Mouse (Mus musculus): ENCODE data around the gene Pabpn1l. TPM values are rescaled to one million over a fixed set of nuclear protein-coding genes. Genes with fewer than 3 reads are reported as not detected.

Gene Pabpn1l
- polyA plus RNA-seq (2015; fragmentation: Nextera tagmentation; extraction: Ambion mirVana), result not detected in 2 replicates

- ATAC-seq, result no peak
Observed at GRCm38 (mm10) chr8:122622727-122623126, at the start of gene Pabpn1l. Gene Pabpn1l, minus strand, starts transcription at chr8:122622739.

GRCm38 (mm10) chr8:122671894-122672293 is 49.4 kb upstream of the Pabpn1l start:
- Histone ChIP-seq H3K27me3 (replicated peaks; ENCODE audit: control insufficient read depth, insufficient read depth, low read length) (no peaks in the 10 kb centered on the region), H3K36me3 (ENCODE audit: control insufficient read depth, insufficient read depth, low read length) (no peaks in the 10 kb centered on the region), H3K9ac (ENCODE audit: low read depth, low read length) (no peak overlapping the region), H3K27ac (ENCODE audit: low read depth, low read length) (no peak overlapping the region), H3K4me1 (ENCODE audit: control insufficient read depth, insufficient read depth, low read depth, low read length) (peaks cover 62% of the 10 kb centered on the region), H3K9me3 (ENCODE audit: control insufficient read depth, low read length) (no peaks in the 10 kb centered on the region), H3K4me3 (ENCODE audit: low read length) (no peak overlapping the region), H3K4me2 (ENCODE audit: low read length) (no peak overlapping the region)
- ATAC-seq, result no peak
- WGBS, result 58% methylated on average over 6 of the region's 6 CpGs

More at GRCm38 (mm10) chr8:122622727-122623126, at the start of gene Pabpn1l:
- peaks cover 4% of the 10 kb centered on the region for H3K4me1 ChIP-seq (ENCODE audit: control insufficient read depth, insufficient read depth, low read depth, low read length)
- H3K27ac ChIP-seq (ENCODE audit: low read depth, low read length), result no peak within 1 kb of the TSS
- H3K4me2 ChIP-seq (ENCODE audit: low read length), result no peak within 1 kb of the TSS
- WGBS, result 74% methylated on average over 6 of the region's 6 CpGs
- H3K9ac ChIP-seq (ENCODE audit: low read depth, low read length), result no peak within 1 kb of the TSS
- H3K4me3 ChIP-seq (ENCODE audit: low read length), result no peak within 1 kb of the TSS
- H3K9me3 ChIP-seq (ENCODE audit: control insufficient read depth, low read length), result no peaks in the 10 kb centered on the region
- H3K27me3 ChIP-seq (replicated peaks; ENCODE audit: control insufficient read depth, insufficient read depth, low read length), result no peaks in the 10 kb centered on the region
- H3K36me3 ChIP-seq (ENCODE audit: control insufficient read depth, insufficient read depth, low read length), result no peaks in the 10 kb centered on the region

- no peak for ATAC-seq
- no peaks in the 10 kb centered on the region for H3K9me3 ChIP-seq (ENCODE audit: control insufficient read depth, low read length)
- H3K4me1 ChIP-seq (ENCODE audit: control insufficient read depth, insufficient read depth, low read depth, low read length), result peaks cover 65% of the 10 kb centered on the region
- peak overlapping the region; percentile 21; the same call in 1 of the 2 replicates for H3K9ac ChIP-seq (ENCODE audit: low read depth, low read length)
- H3K27me3 ChIP-seq (replicated peaks; ENCODE audit: control insufficient read depth, insufficient read depth, low read length), result no peaks in the 10 kb centered on the region
- WGBS, result 72% methylated on average over 3 of the region's 3 CpGs
- no peaks in the 10 kb centered on the region for H3K36me3 ChIP-seq (ENCODE audit: control insufficient read depth, insufficient read depth, low read length)
- no peak overlapping the region for H3K27ac ChIP-seq (ENCODE audit: low read depth, low read length)
- H3K4me3 ChIP-seq (ENCODE audit: low read length), result no peak overlapping the region
- no peak overlapping the region for H3K4me2 ChIP-seq (ENCODE audit: low read length)
Observed at GRCm38 (mm10) chr8:122670718-122671117, 48.2 kb upstream of the Pabpn1l start.

- Histone ChIP-seq H3K4me1 (ENCODE audit: control insufficient read depth, insufficient read depth, low read depth, low read length) (peaks cover 65% of the 10 kb centered on the region), H3K27me3 (replicated peaks; ENCODE audit: control insufficient read depth, insufficient read depth, low read length) (no peaks in the 10 kb centered on the region), H3K36me3 (ENCODE audit: control insufficient read depth, insufficient read depth, low read length) (no peaks in the 10 kb centered on the region), H3K9me3 (ENCODE audit: control insufficient read depth, low read length) (no peaks in the 10 kb centered on the region), H3K4me3 (ENCODE audit: low read length) (no peak overlapping the region), H3K27ac (ENCODE audit: low read depth, low read length) (no peak overlapping the region), H3K4me2 (ENCODE audit: low read length) (no peak overlapping the region; the same call in 1 of the 2 replicates), H3K9ac (ENCODE audit: low read depth, low read length) (no peak overlapping the region)
- no peak for ATAC-seq
- WGBS, result 20% methylated on average over 11 of the region's 11 CpGs
Observed at GRCm38 (mm10) chr8:122670001-122670400, 47.5 kb upstream of the Pabpn1l start.

- no peak overlapping the region for H3K9ac ChIP-seq (ENCODE audit: low read depth, low read length)
- H3K4me2 ChIP-seq (ENCODE audit: low read length), result no peak overlapping the region
- no peak overlapping the region for H3K4me3 ChIP-seq (ENCODE audit: low read length)
- no peak for ATAC-seq
- WGBS, result 23% methylated on average over 5 of the region's 5 CpGs
- H3K27me3 ChIP-seq (replicated peaks; ENCODE audit: control insufficient read depth, insufficient read depth, low read length), result no peaks in the 10 kb centered on the region
- H3K9me3 ChIP-seq (ENCODE audit: control insufficient read depth, low read length), result no peaks in the 10 kb centered on the region
- no peak overlapping the region for H3K27ac ChIP-seq (ENCODE audit: low read depth, low read length)
- no peaks in the 10 kb centered on the region for H3K36me3 ChIP-seq (ENCODE audit: control insufficient read depth, insufficient read depth, low read length)
- peaks cover 60% of the 10 kb centered on the region for H3K4me1 ChIP-seq (ENCODE audit: control insufficient read depth, insufficient read depth, low read depth, low read length)
Observed at GRCm38 (mm10) chr8:122669370-122669769, 46.8 kb upstream of the Pabpn1l start.

- peaks cover 55% of the 10 kb centered on the region for H3K4me1 ChIP-seq (ENCODE audit: control insufficient read depth, insufficient read depth, low read depth, low read length)
Observed at GRCm38 (mm10) chr8:122667854-122668253, 45.3 kb upstream of the Pabpn1l start.

GRCm38 (mm10) chr8:122666827-122667226 is 44.3 kb upstream of the Pabpn1l start:
- no peaks in the 10 kb centered on the region for H3K27me3 ChIP-seq (replicated peaks; ENCODE audit: control insufficient read depth, insufficient read depth, low read length)
- 0 out of 2 replicates have a peak overlapping the region, but pooled peaks have one; percentile 17 for H3K4me2 ChIP-seq (ENCODE audit: low read length)
- peaks cover 52% of the 10 kb centered on the region for H3K4me1 ChIP-seq (ENCODE audit: control insufficient read depth, insufficient read depth, low read depth, low read length)
- H3K4me3 ChIP-seq (ENCODE audit: low read length), result no peak overlapping the region
- no peak for ATAC-seq
- no peaks in the 10 kb centered on the region for H3K9me3 ChIP-seq (ENCODE audit: control insufficient read depth, low read length)
- H3K27ac ChIP-seq (ENCODE audit: low read depth, low read length), result peak overlapping the region; percentile 30; the same call in 1 of the 2 replicates
- no peak overlapping the region for H3K9ac ChIP-seq (ENCODE audit: low read depth, low read length)
- 52% methylated on average over 12 of the region's 12 CpGs for whole genome bisulfite sequencing
- H3K36me3 ChIP-seq (ENCODE audit: control insufficient read depth, insufficient read depth, low read length), result no peaks in the 10 kb centered on the region

More at GRCm38 (mm10) chr8:122667854-122668253, 45.3 kb upstream of the Pabpn1l start:
- Histone ChIP-seq H3K4me3 (ENCODE audit: low read length) (no peak overlapping the region), H3K27ac (ENCODE audit: low read depth, low read length) (no peak overlapping the region), H3K4me2 (ENCODE audit: low read length) (no peak overlapping the region), H3K9me3 (ENCODE audit: control insufficient read depth, low read length) (no peaks in the 10 kb centered on the region), H3K27me3 (replicated peaks; ENCODE audit: control insufficient read depth, insufficient read depth, low read length) (no peaks in the 10 kb centered on the region), H3K9ac (ENCODE audit: low read depth, low read length) (no peak overlapping the region), H3K36me3 (ENCODE audit: control insufficient read depth, insufficient read depth, low read length) (no peaks in the 10 kb centered on the region)
- WGBS, result 70% methylated on average over 11 of the region's 11 CpGs
- no peak for ATAC-seq

GRCm38 (mm10) chr8:122666338-122666764 is 43.8 kb upstream of the Pabpn1l start:
- no peak for ATAC-seq
- peaks cover 52% of the 10 kb centered on the region for H3K4me1 ChIP-seq (ENCODE audit: control insufficient read depth, insufficient read depth, low read depth, low read length)
- 27% methylated on average over 9 of the region's 9 CpGs for WGBS

GRCm38 (mm10) chr8:122665667-122666316 is 43.3 kb upstream of the Pabpn1l start:
- Histone ChIP-seq H3K27me3 (replicated peaks; ENCODE audit: control insufficient read depth, insufficient read depth, low read length) (no peaks in the 10 kb centered on the region), H3K4me2 (ENCODE audit: low read length) (peak overlapping the region; percentile 36), H3K4me1 (ENCODE audit: control insufficient read depth, insufficient read depth, low read depth, low read length) (peaks cover 53% of the 10 kb centered on the region), H3K36me3 (ENCODE audit: control insufficient read depth, insufficient read depth, low read length) (no peaks in the 10 kb centered on the region), H3K9me3 (ENCODE audit: control insufficient read depth, low read length) (no peaks in the 10 kb centered on the region), H3K4me3 (ENCODE audit: low read length) (no peak overlapping the region), H3K27ac (ENCODE audit: low read depth, low read length) (peak overlapping the region; percentile 78), H3K9ac (ENCODE audit: low read depth, low read length) (peak overlapping the region; percentile 47; the same call in 1 of the 2 replicates)
- peak; percentile 56 for ATAC-seq
- 43% methylated on average over 12 of the region's 14 CpGs for WGBS

More at GRCm38 (mm10) chr8:122666338-122666764, 43.8 kb upstream of the Pabpn1l start:
- Histone ChIP-seq H3K9me3 (ENCODE audit: control insufficient read depth, low read length) (no peaks in the 10 kb centered on the region), H3K9ac (ENCODE audit: low read depth, low read length) (no peak overlapping the region), H3K36me3 (ENCODE audit: control insufficient read depth, insufficient read depth, low read length) (no peaks in the 10 kb centered on the region), H3K4me3 (ENCODE audit: low read length) (no peak overlapping the region), H3K4me2 (ENCODE audit: low read length) (peak overlapping the region; percentile 17; the same call in 1 of the 2 replicates), H3K27me3 (replicated peaks; ENCODE audit: control insufficient read depth, insufficient read depth, low read length) (no peaks in the 10 kb centered on the region), H3K27ac (ENCODE audit: low read depth, low read length) (peak overlapping the region; percentile 30; the same call in 1 of the 2 replicates)

Data from hindbrain, embryonic 16.5 days (tissue).